Mouse (Mus musculus): ENCODE data around the gene Il13. TPM values are rescaled to one million over a fixed set of nuclear protein-coding genes. Genes with fewer than 3 reads are reported as not detected.

Il13 gene
- polyA plus RNA-seq (2015; fragmentation: Nextera tagmentation; extraction: Ambion mirVana) = not detected in 2 replicates

GRCm38 (mm10) chr11:53634556-53634955 lies at the start of gene Il13:
TSS of gene Il13 (minus strand) at chr11:53634702.
- Histone ChIP-seq H3K9me3 (no peaks in the 10 kb centered on the region), H3K4me1 (replicated peaks) (peaks cover 7% of the 10 kb centered on the region), H3K9ac (no peak within 1 kb of the TSS), H3K36me3 (no peaks in the 10 kb centered on the region), H3K4me3 (replicated peaks) (no peak within 1 kb of the TSS), H3K4me2 (replicated peaks) (no peak within 1 kb of the TSS), H3K27me3 (replicated peaks) (peaks cover 20% of the 10 kb centered on the region), H3K27ac (no peak within 1 kb of the TSS)
- ATAC-seq = no peak
- 92% methylated on average over 8 of the region's 8 CpGs for WGBS

GRCm38 (mm10) chr11:53682994-53683530 lies 48.6 kb upstream of the Il13 start:
- Histone ChIP-seq H3K9ac (no peak overlapping the region), H3K4me1 (replicated peaks) (no peaks in the 10 kb centered on the region), H3K27me3 (replicated peaks) (no peaks in the 10 kb centered on the region), H3K9me3 (no peaks in the 10 kb centered on the region), H3K27ac (no peak overlapping the region), H3K4me2 (replicated peaks) (no peak overlapping the region), H3K4me3 (replicated peaks) (no peak overlapping the region), H3K36me3 (0 out of 2 replicates have a peak, but pooled peaks cover 7% of the 10 kb centered on the region)
- no peak for ATAC-seq
- WGBS = 81% methylated on average over 9 of the region's 9 CpGs

GRCm38 (mm10) chr11:53682170-53682569 lies 47.7 kb upstream of the Il13 start:
- Histone ChIP-seq H3K4me1 (replicated peaks) (no peaks in the 10 kb centered on the region), H3K36me3 (0 out of 2 replicates have a peak, but pooled peaks cover 7% of the 10 kb centered on the region), H3K27me3 (replicated peaks) (no peaks in the 10 kb centered on the region), H3K9ac (no peak overlapping the region), H3K27ac (no peak overlapping the region), H3K9me3 (no peaks in the 10 kb centered on the region), H3K4me2 (replicated peaks) (no peak overlapping the region), H3K4me3 (replicated peaks) (no peak overlapping the region)
- ATAC-seq = no peak
- WGBS = 65% methylated on average over 2 of the region's 2 CpGs

- no peaks in the 10 kb centered on the region for H3K9me3 ChIP-seq
- 0 out of 2 replicates have a peak, but pooled peaks cover 9% of the 10 kb centered on the region for H3K36me3 ChIP-seq
- H3K4me1 ChIP-seq (replicated peaks) = no peaks in the 10 kb centered on the region
- ATAC-seq = no peak
- WGBS = 95% methylated on average over 2 of the region's 2 CpGs
- H3K27me3 ChIP-seq (replicated peaks) = no peaks in the 10 kb centered on the region
- H3K9ac ChIP-seq = no peak overlapping the region
- no peak overlapping the region for H3K4me3 ChIP-seq (replicated peaks)
- H3K27ac ChIP-seq = no peak overlapping the region
- H3K4me2 ChIP-seq (replicated peaks) = no peak overlapping the region
Observed at GRCm38 (mm10) chr11:53681686-53682085, 47.2 kb upstream of the Il13 start.

- H3K27ac ChIP-seq = no peak overlapping the region
- 0 out of 2 replicates have a peak, but pooled peaks cover 17% of the 10 kb centered on the region for H3K36me3 ChIP-seq
- H3K9me3 ChIP-seq = no peaks in the 10 kb centered on the region
- no peak overlapping the region for H3K4me3 ChIP-seq (replicated peaks)
- H3K4me1 ChIP-seq (replicated peaks) = no peaks in the 10 kb centered on the region
- WGBS = 83% methylated on average over 4 of the region's 4 CpGs
- H3K9ac ChIP-seq = no peak overlapping the region
- no peak for ATAC-seq
- H3K4me2 ChIP-seq (replicated peaks) = no peak overlapping the region
- no peaks in the 10 kb centered on the region for H3K27me3 ChIP-seq (replicated peaks)
Observed at GRCm38 (mm10) chr11:53680141-53680540, 45.6 kb upstream of the Il13 start.

GRCm38 (mm10) chr11:53671414-53671813 lies 36.9 kb upstream of the Il13 start:
- 96% methylated on average over 4 of the region's 4 CpGs for WGBS
- Histone ChIP-seq H3K4me2 (replicated peaks) (no peak overlapping the region), H3K4me3 (replicated peaks) (no peak overlapping the region), H3K27ac (no peak overlapping the region), H3K36me3 (0 out of 2 replicates have a peak, but pooled peaks cover 16% of the 10 kb centered on the region), H3K4me1 (replicated peaks) (no peaks in the 10 kb centered on the region), H3K27me3 (replicated peaks) (no peaks in the 10 kb centered on the region), H3K9ac (no peak overlapping the region), H3K9me3 (no peaks in the 10 kb centered on the region)
- ATAC-seq = no peak

- no peak overlapping the region for H3K27ac ChIP-seq
- H3K9ac ChIP-seq = no peak overlapping the region
- H3K4me1 ChIP-seq (replicated peaks) = 0 out of 2 replicates have a peak, but pooled peaks cover 2% of the 10 kb centered on the region
- no peak for ATAC-seq
- H3K9me3 ChIP-seq = no peaks in the 10 kb centered on the region
- H3K4me3 ChIP-seq (replicated peaks) = no peak overlapping the region
- H3K27me3 ChIP-seq (replicated peaks) = no peaks in the 10 kb centered on the region
- 78% methylated on average over 5 of the region's 5 CpGs for WGBS
- H3K36me3 ChIP-seq = peaks cover 6% of the 10 kb centered on the region
- no peak overlapping the region for H3K4me2 ChIP-seq (replicated peaks)
Observed at GRCm38 (mm10) chr11:53664091-53664490, 29.6 kb upstream of the Il13 start.

- no peak overlapping the region for H3K27ac ChIP-seq
- H3K9ac ChIP-seq = no peak overlapping the region
- no peaks in the 10 kb centered on the region for H3K9me3 ChIP-seq
- ATAC-seq = no peak
- H3K4me1 ChIP-seq (replicated peaks) = 0 out of 2 replicates have a peak, but pooled peaks cover 2% of the 10 kb centered on the region
- H3K36me3 ChIP-seq = peaks cover 6% of the 10 kb centered on the region
- H3K4me3 ChIP-seq (replicated peaks) = no peak overlapping the region
- WGBS = 68% methylated on average over 14 of the region's 14 CpGs
- no peaks in the 10 kb centered on the region for H3K27me3 ChIP-seq (replicated peaks)
- H3K4me2 ChIP-seq (replicated peaks) = no peak overlapping the region
Observed at GRCm38 (mm10) chr11:53662794-53663674, 28.5 kb upstream of the Il13 start.

- Histone ChIP-seq H3K9ac (no peak overlapping the region), H3K9me3 (no peaks in the 10 kb centered on the region), H3K27me3 (replicated peaks) (no peaks in the 10 kb centered on the region), H3K36me3 (peaks cover 6% of the 10 kb centered on the region; the same call in 1 of the 2 replicates), H3K27ac (no peak overlapping the region), H3K4me1 (replicated peaks) (no peaks in the 10 kb centered on the region), H3K4me2 (replicated peaks) (no peak overlapping the region), H3K4me3 (replicated peaks) (no peak overlapping the region)
- ATAC-seq = no peak
- WGBS = 87% methylated on average over 6 of the region's 6 CpGs
Observed at GRCm38 (mm10) chr11:53657828-53658227, 23.3 kb upstream of the Il13 start.

- Histone ChIP-seq H3K9me3 (no peaks in the 10 kb centered on the region), H3K4me3 (replicated peaks) (no peak overlapping the region), H3K4me1 (replicated peaks) (no peaks in the 10 kb centered on the region), H3K4me2 (replicated peaks) (no peak overlapping the region), H3K36me3 (peaks cover 6% of the 10 kb centered on the region; the same call in 1 of the 2 replicates), H3K27ac (no peak overlapping the region), H3K27me3 (replicated peaks) (no peaks in the 10 kb centered on the region), H3K9ac (no peak overlapping the region)
- WGBS = 86% methylated on average over 8 of the region's 8 CpGs
- ATAC-seq = no peak
Observed at GRCm38 (mm10) chr11:53657381-53657780, 22.9 kb upstream of the Il13 start.

- ATAC-seq = no peak
- no peaks in the 10 kb centered on the region for H3K9me3 ChIP-seq
- H3K9ac ChIP-seq = no peak overlapping the region
- no peaks in the 10 kb centered on the region for H3K27me3 ChIP-seq (replicated peaks)
- H3K27ac ChIP-seq = no peak overlapping the region
- H3K4me2 ChIP-seq (replicated peaks) = no peak overlapping the region
- H3K36me3 ChIP-seq = peaks cover 9% of the 10 kb centered on the region; the same call in 1 of the 2 replicates
- no peak overlapping the region for H3K4me3 ChIP-seq (replicated peaks)
- no peaks in the 10 kb centered on the region for H3K4me1 ChIP-seq (replicated peaks)
- WGBS = 77% methylated on average over 9 of the region's 9 CpGs
Observed at GRCm38 (mm10) chr11:53656558-53657202, 22.2 kb upstream of the Il13 start.

GRCm38 (mm10) chr11:53655043-53655442 lies 20.5 kb upstream of the Il13 start:
- no peak overlapping the region for H3K4me2 ChIP-seq (replicated peaks)
- peaks cover 10% of the 10 kb centered on the region; the same call in 1 of the 2 replicates for H3K36me3 ChIP-seq
- no peak overlapping the region for H3K9ac ChIP-seq
- H3K4me1 ChIP-seq (replicated peaks) = no peaks in the 10 kb centered on the region
- H3K27me3 ChIP-seq (replicated peaks) = no peaks in the 10 kb centered on the region
- no peak overlapping the region for H3K4me3 ChIP-seq (replicated peaks)
- no peak overlapping the region for H3K27ac ChIP-seq
- WGBS = 78% methylated on average over 5 of the region's 5 CpGs
- no peak for ATAC-seq
- no peaks in the 10 kb centered on the region for H3K9me3 ChIP-seq
